25 mouse cellular contexts compared by ENCODE assay signal in the genomic region with DNA sequence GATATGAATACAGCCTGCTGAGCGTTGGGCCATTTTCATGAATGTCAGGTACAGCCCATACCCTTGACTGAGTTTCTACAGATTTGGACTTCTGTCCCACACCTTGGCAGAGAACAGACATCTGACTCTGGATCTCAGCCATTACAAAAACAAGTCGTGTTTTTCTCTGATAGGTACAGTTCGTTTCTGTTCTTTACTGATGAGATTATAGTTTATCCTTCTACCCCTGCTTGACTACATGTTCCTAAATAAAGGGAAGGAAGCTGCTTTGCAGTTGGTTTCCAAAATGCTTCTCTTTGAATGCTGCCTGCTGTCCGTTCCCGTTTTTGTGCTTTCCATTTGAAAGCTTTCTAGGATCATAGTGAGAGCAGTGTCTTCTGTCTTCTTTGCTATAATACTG.
"Had no signal": no experiment of that assay in that cellular context is flagged by ENCODE, and none has a peak within 500 bp of the region (broad histone marks: within the 10 kb centered on the region; RNA-seq: fewer than 3 reads in every experiment).

No protein-coding gene starts in this region.

- H3K9me3 ChIP-seq: heart, embryonic 10.5 days; heart, embryonic 12.5 days; hindbrain, embryonic 10.5 days; hindbrain, embryonic 12.5 days; limb, embryonic 13.5 days; limb, embryonic 15.5 days; liver, embryonic 13.5 days had no signal

- ATAC-seq: hindbrain, embryonic 16.5 days; inflammation-experienced regulatory T-cells, adult 6 months; intestine, embryonic 16.5 days had no signal

- H3K9ac ChIP-seq: heart, embryonic 12.5 days; hindbrain, embryonic 12.5 days; hindbrain, embryonic 14.5 days; limb, embryonic 13.5 days; limb, embryonic 15.5 days; liver, embryonic 13.5 days had no signal

- H3K4me3 ChIP-seq: gastrocnemius, adult 2 months; heart, embryonic 10.5 days; heart, embryonic 12.5 days; hindbrain, embryonic 10.5 days; hindbrain, embryonic 12.5 days; layer of hippocampus, adult 2 months; left cerebral cortex, adult 2 months; limb, embryonic 13.5 days; limb, embryonic 15.5 days; liver, embryonic 13.5 days had no signal

- H3K27ac ChIP-seq: gastrocnemius, adult 2 months; heart, embryonic 10.5 days; hindbrain, embryonic 10.5 days; hindbrain, embryonic 12.5 days; hindbrain, embryonic 14.5 days; layer of hippocampus, adult 2 months; left cerebral cortex, adult 2 months; limb, embryonic 13.5 days; limb, embryonic 15.5 days; liver, embryonic 13.5 days had no signal

- H3K27me3 ChIP-seq: heart, embryonic 12.5 days; hindbrain, embryonic 12.5 days; limb, embryonic 13.5 days; limb, embryonic 15.5 days; liver, embryonic 13.5 days had no signal

- H3K36me3 ChIP-seq: heart, embryonic 10.5 days; heart, embryonic 12.5 days; hindbrain, embryonic 10.5 days; hindbrain, embryonic 12.5 days; limb, embryonic 13.5 days; limb, embryonic 15.5 days; liver, embryonic 13.5 days had no signal

- DNase-seq: gastrocnemius, adult 2 months; gastrocnemius, postnatal 10 days; gastrocnemius, postnatal 25 days; heart, adult 18-20 months; heart, postnatal 10 days; heart, postnatal 4 days; kidney, adult 18-20 months; kidney, adult 8-10 months; kidney, postnatal 10 days; kidney, postnatal 25 days; kidney, postnatal 4 days; left cerebral cortex, postnatal 4 days; liver, embryonic 13.5 days had no signal

- H3K4me1 ChIP-seq: heart, embryonic 10.5 days; heart, embryonic 12.5 days; hindbrain, embryonic 10.5 days; hindbrain, embryonic 12.5 days; limb, embryonic 15.5 days had no signal

- H3K4me2 ChIP-seq: heart, embryonic 12.5 days; hindbrain, embryonic 12.5 days; hindbrain, embryonic 14.5 days; limb, embryonic 13.5 days; limb, embryonic 15.5 days; liver, embryonic 13.5 days had no signal
